Mouse (Mus musculus): ENCODE measurements at regions not wholly inside any gene's neighbourhood (a gene's known extent, or its start where the extent isn't known, plus 50 kb on each side); places are given as distances from the start of the nearest gene placed in this dataset.

DNA sequence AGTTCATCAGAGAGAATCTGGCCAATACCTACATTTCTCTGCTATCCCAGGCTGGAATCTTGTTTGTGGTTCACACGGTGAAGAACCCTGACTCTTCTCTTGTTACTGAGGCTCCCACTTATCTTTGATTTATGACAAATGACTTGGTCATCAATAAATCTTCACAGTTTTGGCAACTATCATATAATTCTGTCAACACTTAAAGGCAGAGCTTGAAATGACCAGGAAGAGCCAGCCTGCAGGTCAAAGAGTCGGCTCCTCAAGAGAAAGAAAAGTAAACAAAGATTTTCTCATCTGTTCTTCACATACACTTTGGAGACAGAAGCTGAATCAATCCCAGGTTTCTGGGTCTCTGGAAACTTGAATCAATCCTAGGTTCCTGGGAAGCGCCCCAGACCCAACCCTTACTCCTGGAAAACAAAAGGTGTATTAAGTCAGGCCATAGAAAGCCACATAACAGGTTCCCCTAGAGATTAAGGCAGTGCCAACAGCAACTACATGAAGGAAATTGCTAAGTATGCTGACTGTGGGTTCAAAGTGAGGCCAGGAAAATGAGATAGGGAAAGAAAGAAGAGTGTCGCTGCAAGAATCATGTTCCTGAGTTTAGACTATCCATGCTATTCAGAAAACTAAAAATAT lies 56.7 kb upstream of the Mad2l1 start:
- H3K27me3 ChIP-seq (ENCODE audit: control insufficient read depth, insufficient read depth, low read length): no peaks in the 10 kb centered on the region

DNA sequence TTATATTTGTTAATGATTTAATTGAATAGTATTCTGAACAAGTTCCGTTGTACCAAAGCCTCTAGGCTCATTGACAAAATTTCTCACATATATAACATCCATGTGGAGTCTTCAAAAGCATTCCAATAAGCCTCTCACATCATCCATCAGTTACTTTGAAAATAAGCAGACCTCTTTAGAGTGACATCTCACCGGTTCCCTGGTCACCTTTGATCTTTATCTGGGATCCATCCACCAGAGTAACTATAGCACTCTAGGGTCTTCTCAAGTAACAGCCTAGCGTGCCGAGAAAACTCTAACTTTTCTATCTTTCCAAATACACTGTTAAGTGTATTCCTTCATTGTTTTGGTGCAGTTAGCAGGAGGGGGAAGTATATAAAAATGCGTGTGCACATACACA lies 55.6 kb upstream of the Mad2l1 start:
- Histone ChIP-seq H3K27me3 (ENCODE audit: control insufficient read depth, insufficient read depth, low read length) (no peaks in the 10 kb centered on the region), H3K4me1 (ENCODE audit: control insufficient read depth, insufficient read depth, low read length) (no peaks in the 10 kb centered on the region), H3K4me3 (replicated peaks; ENCODE audit: insufficient read depth, low read depth, low read length) (no peak overlapping the region), H3K27ac (ENCODE audit: insufficient read depth, low read length) (no peak overlapping the region)
- TF ChIP-seq CTCF (IDR thresholded peaks at IDR 0.05; ENCODE audit: borderline replicate concordance, insufficient read depth, low read depth, low read length) (no peak), POLR2A (IDR thresholded peaks at IDR 0.05; ENCODE audit: borderline replicate concordance, insufficient read depth, low read length) (no peak)
- DNase-seq: no peak
- 93% methylated on average over 5 of the region's 5 CpGs for WGBS

More for the DNA sequence above, 56.7 kb upstream of the Mad2l1 start:
- Histone ChIP-seq H3K4me3 (replicated peaks; ENCODE audit: insufficient read depth, low read depth, low read length) (no peak overlapping the region), H3K27ac (ENCODE audit: insufficient read depth, low read length) (no peak overlapping the region), H3K4me1 (ENCODE audit: control insufficient read depth, insufficient read depth, low read length) (no peaks in the 10 kb centered on the region)
- TF ChIP-seq CTCF (IDR thresholded peaks at IDR 0.05; ENCODE audit: borderline replicate concordance, insufficient read depth, low read depth, low read length) (no peak), POLR2A (IDR thresholded peaks at IDR 0.05; ENCODE audit: borderline replicate concordance, insufficient read depth, low read length) (no peak)
- 89% methylated on average over 4 of the region's 4 CpGs for WGBS
- DNase-seq: no peak

DNA sequence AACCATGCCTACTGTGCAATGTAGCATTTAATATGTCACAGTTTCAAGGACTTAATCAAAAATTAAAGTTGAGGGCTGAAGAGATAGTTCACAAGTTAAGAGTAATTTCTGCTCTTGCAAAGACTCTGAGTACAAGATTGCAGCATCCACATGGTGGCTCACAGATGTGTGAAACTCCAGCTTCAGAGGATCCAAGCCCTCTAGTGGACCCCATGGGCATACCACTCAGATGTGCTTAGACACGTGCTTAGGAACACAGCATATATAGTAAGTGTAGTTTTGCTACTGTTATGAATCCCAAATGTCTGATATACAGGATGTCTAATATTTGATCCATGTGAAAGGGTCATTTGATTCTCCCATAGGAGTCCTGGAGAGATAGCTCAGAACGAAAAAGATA lies 55.0 kb upstream of the Mad2l1 start:
- Histone ChIP-seq H3K4me3 (replicated peaks; ENCODE audit: insufficient read depth, low read depth, low read length) (no peak overlapping the region), H3K4me1 (ENCODE audit: control insufficient read depth, insufficient read depth, low read length) (no peaks in the 10 kb centered on the region), H3K27me3 (ENCODE audit: control insufficient read depth, insufficient read depth, low read length) (no peaks in the 10 kb centered on the region), H3K27ac (ENCODE audit: insufficient read depth, low read length) (no peak overlapping the region)
- 69% methylated on average over 2 of the region's 2 CpGs for whole genome bisulfite sequencing
- TF ChIP-seq POLR2A (IDR thresholded peaks at IDR 0.05; ENCODE audit: borderline replicate concordance, insufficient read depth, low read length): no peak
- TF ChIP-seq CTCF (IDR thresholded peaks at IDR 0.05; ENCODE audit: borderline replicate concordance, insufficient read depth, low read depth, low read length): no peak
- no peak for DNase-seq

DNA sequence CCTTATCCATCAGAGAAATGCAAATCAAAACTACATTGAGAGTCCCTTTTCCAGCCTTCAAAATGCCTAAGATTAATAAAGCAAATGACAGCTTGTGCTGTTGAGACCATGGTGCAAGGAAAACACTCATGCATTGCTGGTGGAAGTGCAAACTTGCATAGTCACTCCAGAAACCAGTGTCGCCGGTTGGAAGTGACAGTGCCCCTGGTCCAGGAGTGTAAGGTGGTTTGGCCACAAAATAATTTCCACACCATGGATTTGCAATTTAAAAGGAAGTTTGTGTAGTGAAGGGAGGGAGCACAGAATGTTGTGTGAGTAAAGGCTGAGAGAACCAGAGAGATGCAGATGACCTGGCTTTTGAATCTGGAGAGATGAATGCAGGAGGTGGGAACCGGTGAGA lies 52.4 kb upstream of the Mad2l1 start:
- no peak overlapping the region for H3K27ac ChIP-seq (ENCODE audit: insufficient read depth, low read length)
- whole genome bisulfite sequencing: 96% methylated on average over 3 of the region's 3 CpGs
- H3K4me3 ChIP-seq (replicated peaks; ENCODE audit: insufficient read depth, low read depth, low read length): no peak overlapping the region
- DNase-seq: no peak
- TF ChIP-seq POLR2A (IDR thresholded peaks at IDR 0.05; ENCODE audit: borderline replicate concordance, insufficient read depth, low read length) (no peak), CTCF (IDR thresholded peaks at IDR 0.05; ENCODE audit: borderline replicate concordance, insufficient read depth, low read depth, low read length) (no peak)
- H3K27me3 ChIP-seq (ENCODE audit: control insufficient read depth, insufficient read depth, low read length): no peaks in the 10 kb centered on the region
- no peaks in the 10 kb centered on the region for H3K4me1 ChIP-seq (ENCODE audit: control insufficient read depth, insufficient read depth, low read length)
